Mouse (Mus musculus) leukemia stem cell, adult 10-12 weeks (primary cell): ENCODE data around the gene Cd79a. TPM values are rescaled to one million over a fixed set of nuclear protein-coding genes. Genes with fewer than 3 reads are reported as not detected.

ENCODE experiments used
- polyA plus RNA-seq: library from polyadenylated mRNA; stranded (reverse); fragments of >175 nt; gene quantifications from 2 replicates; pipeline ENCODE4 v1.2.3, GENCODE M21; 2012; ENCODE audit warnings: low replicate concordance

Cd79a gene
- polyA plus RNA-seq: 103 and 452 TPM in 2 replicates

GRCm38 (mm10) chr7:24897224-24897623, at the start of gene Cd79a:
TSS of gene Cd79a (plus strand) at chr7:24897381.

GRCm38 (mm10) chr7:24861913-24862312, 35.3 kb upstream of the Cd79a start, which contains the start of gene Gm9844:
TSS of gene Gm9844 (plus strand) at chr7:24862213.

GRCm38 (mm10) chr7:24869532-24870165, 27.5 kb upstream of the Cd79a start, which contains the start of the genes Lypd4 and Dmrtc2:
TSS of gene Lypd4 (minus strand) at chr7:24869941.
TSS of gene Dmrtc2 (plus strand) at chr7:24870057.

GRCm38 (mm10) chr7:24883896-24884692, 13.1 kb upstream of the Cd79a start, which contains the start of gene Rps19:
TSS of gene Rps19 (plus strand) at chr7:24884371.

GRCm38 (mm10) chr7:24902630-24903443, 5.7 kb downstream of the Cd79a start, which contains the start of gene Arhgef1:
TSS of gene Arhgef1 (plus strand) at chr7:24902912.

GRCm38 (mm10) chr7:24944257-24944950, 47.2 kb downstream of the Cd79a start, which contains the start of gene Gm4881:
TSS of gene Gm4881 (minus strand) at chr7:24944494.

Other genes with a start within 250 kb of the Cd79a start
- gene Tex101, start 220.7 kb upstream of the Cd79a start, polyA plus RNA-seq: not detected in 2 replicates
- gene BC049730, start 188.1 kb upstream of the Cd79a start, polyA plus RNA-seq: not detected in 2 replicates
- gene Gm4763, start 170.5 kb upstream of the Cd79a start, polyA plus RNA-seq: not detected in 2 replicates
- 2.3 and 4.1 TPM in 2 replicates for gene Cd177, start 137.1 kb upstream of the Cd79a start, polyA plus RNA-seq
- gene Ceacam10, start 120.2 kb upstream of the Cd79a start, polyA plus RNA-seq: not detected in 2 replicates
- 2.4 TPM in 1 of 2 replicates, not detected in the other for gene Gm9844, start 35.2 kb upstream of the Cd79a start, polyA plus RNA-seq
- gene Lypd4, start 27.4 kb upstream of the Cd79a start, polyA plus RNA-seq: not detected in 2 replicates
- gene Dmrtc2, start 27.3 kb upstream of the Cd79a start, polyA plus RNA-seq: not detected in 2 replicates
- gene Rps19, start 13.0 kb upstream of the Cd79a start, polyA plus RNA-seq: 787 and 2,493 TPM in 2 replicates
- gene Arhgef1, start 5.5 kb downstream of the Cd79a start, polyA plus RNA-seq: 349 and 427 TPM in 2 replicates
- not detected in 2 replicates for gene Gm4881, start 47.1 kb downstream of the Cd79a start, polyA plus RNA-seq
- 176 and 289 TPM in 2 replicates for gene Rabac1, start 75.4 kb downstream of the Cd79a start, polyA plus RNA-seq
- 7.9 TPM in 2 replicates for gene Atp1a3, start 108.6 kb downstream of the Cd79a start, polyA plus RNA-seq
- gene Grik5, start 175.0 kb downstream of the Cd79a start, polyA plus RNA-seq: 4.1 and 7.6 TPM in 2 replicates
- 49.9 and 50.4 TPM in 2 replicates for gene Zfp574, start 175.2 kb downstream of the Cd79a start, polyA plus RNA-seq